Mouse (Mus musculus) liver, embryonic 14 days (tissue): ENCODE results near the gene Tshb. TPM values are rescaled to one million over a fixed set of nuclear protein-coding genes. Genes with fewer than 3 reads are reported as not detected.

Experiments used
- polyA plus RNA-seq: library from polyadenylated mRNA; depleted of rRNA; stranded (reverse); fragments of >200 nt; gene quantifications from 2 replicates; pipeline ENCODE4 v1.2.3, GENCODE M21; 2012; rRNA removed

Gene Tshb
- not detected in 2 replicates for polyA plus RNA-seq

DNA sequence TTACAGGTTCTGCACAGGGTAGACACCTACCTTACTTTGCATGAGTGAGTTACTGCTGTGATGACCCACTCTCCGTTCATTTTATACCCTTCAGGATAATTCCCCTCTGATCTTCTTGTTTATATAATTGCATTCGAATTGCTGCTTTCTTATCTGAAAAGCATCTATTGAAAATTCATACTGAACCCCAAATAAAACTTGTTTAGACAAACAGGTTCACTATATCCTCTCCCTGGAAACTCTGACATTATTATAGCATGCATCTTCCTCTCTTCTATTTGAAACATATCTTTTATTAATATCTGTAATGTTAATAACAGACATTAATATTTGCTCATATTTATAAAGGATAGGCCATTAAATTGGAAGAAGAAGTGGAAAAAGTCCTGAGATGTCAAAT is at the start of gene Tshb:
Tshb (minus strand) TSS at position 101 of the 400 bp plus-strand sequence.

DNA sequence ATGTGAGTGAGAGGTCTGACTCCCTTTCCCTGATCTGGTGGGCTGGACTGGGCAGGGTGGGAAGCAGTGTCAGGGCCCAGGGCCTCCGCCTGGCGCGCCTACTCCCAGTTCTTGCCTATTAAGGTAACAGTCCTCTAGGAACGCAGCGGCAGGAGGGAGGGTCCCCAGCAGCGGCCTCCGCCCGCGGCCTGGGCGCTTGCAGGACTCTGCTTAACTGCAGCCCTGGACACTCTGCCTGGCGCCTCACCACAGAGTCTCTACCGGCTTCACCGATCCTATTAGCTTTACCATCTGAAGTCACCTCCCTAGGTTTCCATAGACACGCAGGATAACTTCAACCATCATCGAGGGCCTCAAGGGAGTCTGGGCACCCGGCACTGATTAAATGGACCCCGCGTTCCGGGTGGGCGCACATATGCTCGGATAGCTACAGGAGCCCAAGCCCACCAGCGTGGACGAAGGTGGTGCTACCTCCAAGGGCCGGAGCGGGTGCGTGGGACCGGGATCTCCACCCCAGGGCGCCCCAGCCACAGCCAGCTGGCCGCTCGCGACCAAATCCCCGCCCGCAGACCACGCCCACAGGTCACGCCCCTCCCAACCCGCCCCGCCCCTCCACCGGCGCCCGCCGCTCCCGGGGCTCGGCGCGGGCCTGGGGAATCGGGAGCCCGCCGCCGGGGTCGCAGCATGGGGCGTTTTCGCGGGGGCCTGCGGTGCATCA is 48.0 kb downstream of the Tshb start, which contains the start of gene Tspan2:
Tspan2 (plus strand) TSS at position 217 of the 718 bp plus-strand sequence.

Other genes with a start within 250 kb of the Tshb start
- gene Tspan2, start 48.2 kb downstream of the Tshb start, polyA plus RNA-seq, result 0.81 and 1.2 TPM in 2 replicates
- 0.03 TPM in 2 replicates for gene Sycp1, start 153.4 kb upstream of the Tshb start, polyA plus RNA-seq
- gene Nr1h5, start 181.4 kb upstream of the Tshb start, polyA plus RNA-seq, result 4.5 and 6.0 TPM in 2 replicates
- gene Sike1, start 213.0 kb upstream of the Tshb start, polyA plus RNA-seq, result 6.1 and 6.6 TPM in 2 replicates
- 31.9 and 38.2 TPM in 2 replicates for gene Csde1, start 237.7 kb upstream of the Tshb start, polyA plus RNA-seq